Mouse (Mus musculus): Measurements from ENCODE around the gene Tmprss11c. TPM values are rescaled to one million over a fixed set of nuclear protein-coding genes. Genes with fewer than 3 reads are reported as not detected.
"Not testable (repeated sequence)": the region's sequence is repeated elsewhere in the genome, so short reads cannot be mapped to it uniquely, and the experiment has no call there.

Tmprss11c gene
- not detected in 2 replicates for polyA plus RNA-seq (2016; fragmentation: Nextera tagmentation; extraction: Ambion mirVana)

GRCm38 (mm10) chr5:86289208-86289607, at the start of gene Tmprss11c:
Tmprss11c (minus strand) TSS chr5:86289308.
- H3K27me3 ChIP-seq (ENCODE audit: insufficient read depth, poor library complexity, severe bottlenecking) = no peaks in the 10 kb centered on the region
- DNase-seq (ENCODE audit: low spot score) = no peak
- no peaks in the 10 kb centered on the region for H3K4me1 ChIP-seq
- H3K27ac ChIP-seq = no peak within 1 kb of the TSS
- H3K9me3 ChIP-seq = no peaks in the 10 kb centered on the region
- no peak within 1 kb of the TSS for H3K4me3 ChIP-seq
- H3K36me3 ChIP-seq = no peaks in the 10 kb centered on the region
- 70% methylated on average over 4 of the region's 4 CpGs for WGBS

- H3K4me3 ChIP-seq = peak overlapping the region; percentile 46
- not testable (repeated sequence) for H3K36me3 ChIP-seq; H3K9me3 ChIP-seq; H3K27me3 ChIP-seq (ENCODE audit: insufficient read depth, poor library complexity, severe bottlenecking); H3K4me1 ChIP-seq; DNase-seq (ENCODE audit: low spot score); H3K27ac ChIP-seq
- 50% methylated on average over 30 of the region's 30 CpGs for WGBS
Observed at GRCm38 (mm10) chr5:86318018-86318956, 29.2 kb upstream of the Tmprss11c start.

GRCm38 (mm10) chr5:86306116-86306515, 17.0 kb upstream of the Tmprss11c start:
- H3K4me1 ChIP-seq = no peaks in the 10 kb centered on the region
- 78% methylated on average over 5 of the region's 5 CpGs for WGBS
- no peak overlapping the region for H3K4me3 ChIP-seq
- no peaks in the 10 kb centered on the region for H3K9me3 ChIP-seq
- DNase-seq (ENCODE audit: low spot score) = no peak
- no peaks in the 10 kb centered on the region for H3K36me3 ChIP-seq
- no peak overlapping the region for H3K27ac ChIP-seq
- no peaks in the 10 kb centered on the region for H3K27me3 ChIP-seq (ENCODE audit: insufficient read depth, poor library complexity, severe bottlenecking)

- 82% methylated on average over 8 of the region's 8 CpGs for WGBS
- DNase-seq (ENCODE audit: low spot score) = no peak
- Histone ChIP-seq H3K36me3 (no peaks in the 10 kb centered on the region), H3K4me3 (no peak overlapping the region), H3K4me1 (no peaks in the 10 kb centered on the region), H3K27ac (no peak overlapping the region), H3K9me3 (no peaks in the 10 kb centered on the region), H3K27me3 (ENCODE audit: insufficient read depth, poor library complexity, severe bottlenecking) (no peaks in the 10 kb centered on the region)
Observed at GRCm38 (mm10) chr5:86303877-86304276, 14.8 kb upstream of the Tmprss11c start.

GRCm38 (mm10) chr5:86246559-86246958, 42.5 kb downstream of the Tmprss11c start:
- H3K27ac ChIP-seq = no peak overlapping the region
- no peak overlapping the region for H3K4me3 ChIP-seq
- H3K4me1 ChIP-seq = no peaks in the 10 kb centered on the region
- H3K36me3 ChIP-seq = no peaks in the 10 kb centered on the region
- H3K27me3 ChIP-seq (ENCODE audit: insufficient read depth, poor library complexity, severe bottlenecking) = no peaks in the 10 kb centered on the region
- 86% methylated on average over 11 of the region's 11 CpGs for WGBS
- DNase-seq (ENCODE audit: low spot score) = no peak
- H3K9me3 ChIP-seq = no peaks in the 10 kb centered on the region

GRCm38 (mm10) chr5:86244880-86245279, 44.2 kb downstream of the Tmprss11c start:
- Histone ChIP-seq H3K4me3 (no peak overlapping the region), H3K27me3 (ENCODE audit: insufficient read depth, poor library complexity, severe bottlenecking) (no peaks in the 10 kb centered on the region), H3K4me1 (no peaks in the 10 kb centered on the region), H3K27ac (no peak overlapping the region), H3K9me3 (no peaks in the 10 kb centered on the region), H3K36me3 (no peaks in the 10 kb centered on the region)
- WGBS = 63% methylated on average over 1 of the region's 1 CpGs
- no peak for DNase-seq (ENCODE audit: low spot score)

- no peaks in the 10 kb centered on the region for H3K27me3 ChIP-seq (ENCODE audit: insufficient read depth, poor library complexity, severe bottlenecking)
- no peaks in the 10 kb centered on the region for H3K9me3 ChIP-seq
- no peaks in the 10 kb centered on the region for H3K36me3 ChIP-seq
- DNase-seq (ENCODE audit: low spot score) = no peak
- H3K4me3 ChIP-seq = no peak overlapping the region
- whole genome bisulfite sequencing = 86% methylated on average over 3 of the region's 3 CpGs
- no peaks in the 10 kb centered on the region for H3K4me1 ChIP-seq
- no peak overlapping the region for H3K27ac ChIP-seq
Observed at GRCm38 (mm10) chr5:86244275-86244674, 44.8 kb downstream of the Tmprss11c start.

GRCm38 (mm10) chr5:86227156-86227853, 61.8 kb downstream of the Tmprss11c start:
- DNase-seq (ENCODE audit: low spot score) = no peak
- Histone ChIP-seq H3K4me1 (no peaks in the 10 kb centered on the region), H3K4me3 (no peak overlapping the region), H3K27me3 (ENCODE audit: insufficient read depth, poor library complexity, severe bottlenecking) (no peaks in the 10 kb centered on the region), H3K36me3 (no peaks in the 10 kb centered on the region), H3K9me3 (no peaks in the 10 kb centered on the region), H3K27ac (no peak overlapping the region)
- WGBS = 78% methylated on average over 5 of the region's 5 CpGs

- no peaks in the 10 kb centered on the region for H3K4me1 ChIP-seq
- H3K4me3 ChIP-seq = no peak within 1 kb of the TSS
- H3K36me3 ChIP-seq = no peaks in the 10 kb centered on the region
- H3K27ac ChIP-seq = no peak within 1 kb of the TSS
- H3K9me3 ChIP-seq = no peaks in the 10 kb centered on the region
- no peaks in the 10 kb centered on the region for H3K27me3 ChIP-seq (ENCODE audit: insufficient read depth, poor library complexity, severe bottlenecking)
- 87% methylated on average over 10 of the region's 10 CpGs for WGBS
- no peak for DNase-seq (ENCODE audit: low spot score)
Observed at GRCm38 (mm10) chr5:86197801-86198200, 91.3 kb downstream of the Tmprss11c start, which contains the start of gene Gnrhr. Gnrhr (minus strand) TSS chr5:86197901.

- no peak overlapping the region for H3K27ac ChIP-seq
- H3K4me1 ChIP-seq = no peaks in the 10 kb centered on the region
- H3K4me3 ChIP-seq = no peak overlapping the region
- DNase-seq (ENCODE audit: low spot score) = no peak
- H3K36me3 ChIP-seq = no peaks in the 10 kb centered on the region
- no peaks in the 10 kb centered on the region for H3K9me3 ChIP-seq
- H3K27me3 ChIP-seq (ENCODE audit: insufficient read depth, poor library complexity, severe bottlenecking) = no peaks in the 10 kb centered on the region
- WGBS = 21% methylated on average over 4 of the region's 4 CpGs
Observed at GRCm38 (mm10) chr5:86191356-86191755, 97.8 kb downstream of the Tmprss11c start.

GRCm38 (mm10) chr5:86190770-86191169, 98.3 kb downstream of the Tmprss11c start:
- no peak for DNase-seq (ENCODE audit: low spot score)
- 25% methylated on average over 5 of the region's 5 CpGs for WGBS

GRCm38 (mm10) chr5:86190290-86190689, 98.8 kb downstream of the Tmprss11c start:
- no peak overlapping the region for H3K4me3 ChIP-seq
- H3K4me1 ChIP-seq = no peaks in the 10 kb centered on the region
- DNase-seq (ENCODE audit: low spot score) = no peak
- 49% methylated on average over 15 of the region's 15 CpGs for WGBS
- no peaks in the 10 kb centered on the region for H3K27me3 ChIP-seq (ENCODE audit: insufficient read depth, poor library complexity, severe bottlenecking)
- H3K36me3 ChIP-seq = no peaks in the 10 kb centered on the region
- no peaks in the 10 kb centered on the region for H3K9me3 ChIP-seq
- H3K27ac ChIP-seq = no peak overlapping the region

More at GRCm38 (mm10) chr5:86190770-86191169, 98.3 kb downstream of the Tmprss11c start:
- H3K27me3 ChIP-seq (ENCODE audit: insufficient read depth, poor library complexity, severe bottlenecking) = no peaks in the 10 kb centered on the region
- no peaks in the 10 kb centered on the region for H3K36me3 ChIP-seq
- H3K4me3 ChIP-seq = no peak overlapping the region
- no peak overlapping the region for H3K27ac ChIP-seq
- H3K4me1 ChIP-seq = no peaks in the 10 kb centered on the region
- H3K9me3 ChIP-seq = no peaks in the 10 kb centered on the region

- no peaks in the 10 kb centered on the region for H3K4me1 ChIP-seq
- WGBS = 58% methylated on average over 6 of the region's 6 CpGs
- H3K36me3 ChIP-seq = no peaks in the 10 kb centered on the region
- no peaks in the 10 kb centered on the region for H3K27me3 ChIP-seq (ENCODE audit: insufficient read depth, poor library complexity, severe bottlenecking)
- DNase-seq (ENCODE audit: low spot score) = no peak
- H3K9me3 ChIP-seq = no peaks in the 10 kb centered on the region
- H3K4me3 ChIP-seq = no peak overlapping the region
- H3K27ac ChIP-seq = no peak overlapping the region
Observed at GRCm38 (mm10) chr5:86187441-86187840, 101.7 kb downstream of the Tmprss11c start.

Data from heart, embryonic 10.5 days (tissue).